In genomic region chr9:8899616-8900202, GRCm38 (mm10) we compare ENCODE assay signal across 9 mouse cellular contexts. TPM values are rescaled to one million over a fixed set of nuclear protein-coding genes. Genes with fewer than 3 reads are reported as not detected.
DNase-seq lines count a peak whose midpoint lies in the region; ATAC-seq and TF ChIP-seq lines count a peak whose summit lies in the region.
"Had no signal": no experiment of that assay in that cellular context is flagged by ENCODE, and none has a peak within 500 bp of the region (broad histone marks: within the 10 kb centered on the region; RNA-seq: fewer than 3 reads in every experiment).

TSS of gene Pgr (plus strand) at chr9:8899833.

- TF ChIP-seq POLR2A in kidney, adult 2 months (IDR thresholded peaks at IDR 0.05; ENCODE audit: low read depth, low read length), result no peak

- H3K4me1 ChIP-seq in megakaryocyte, embryonic 14.5 days, result peaks cover 29% of the 10 kb centered on the region
- H3K4me1 ChIP-seq in embryonic facial prominence, embryonic 13.5 days, result peaks cover 24% of the 10 kb centered on the region
- H3K4me1 ChIP-seq in kidney, adult 2 months (ENCODE audit: control insufficient read depth, insufficient read depth, low read length), result no peaks in the 10 kb centered on the region
- peaks cover 17% of the 10 kb centered on the region for H3K4me1 ChIP-seq in limb, embryonic 12.5 days (replicated peaks)
- H3K4me1 ChIP-seq in neural tube, embryonic 13.5 days (replicated peaks), result peaks cover 23% of the 10 kb centered on the region

- no peak for ATAC-seq in megakaryocyte, adult 5-6 weeks (ENCODE audit: poor library complexity, severe bottlenecking)
- ATAC-seq in embryonic facial prominence, embryonic 13.5 days (ENCODE audit: insufficient number of reproducible peaks, insufficient read depth, low FRiP score, low TSS enrichment, low read depth), result no peak
- ATAC-seq in limb, embryonic 12.5 days (ENCODE audit: insufficient number of reproducible peaks, insufficient read depth, low FRiP score, low TSS enrichment, low read depth), result no peak
- ATAC-seq in neural tube, embryonic 13.5 days (ENCODE audit: low read depth), result 0 out of 2 replicates have a peak, but pooled peaks have one; percentile 43
- ATAC-seq in CD4-positive, CD25-positive, alpha-beta regulatory T cell, adult 4 months, result no peak

- no peaks in the 10 kb centered on the region for H3K36me3 ChIP-seq in megakaryocyte, embryonic 14.5 days (replicated peaks; ENCODE audit: low read length)
- H3K36me3 ChIP-seq in embryonic facial prominence, embryonic 13.5 days, result no peaks in the 10 kb centered on the region
- H3K36me3 ChIP-seq in kidney, adult 2 months (ENCODE audit: control insufficient read depth, insufficient read depth, low read length), result no peaks in the 10 kb centered on the region
- H3K36me3 ChIP-seq in limb, embryonic 12.5 days, result no peaks in the 10 kb centered on the region
- no peaks in the 10 kb centered on the region for H3K36me3 ChIP-seq in neural tube, embryonic 13.5 days

- H3K9ac ChIP-seq in embryonic facial prominence, embryonic 13.5 days, result 0 out of 2 replicates have a peak within 1 kb of the TSS, but pooled peaks have one; percentile 21
- peak within 1 kb of the TSS; percentile 52; the same call in 1 of the 2 replicates for H3K9ac ChIP-seq in limb, embryonic 12.5 days (replicated peaks)
- H3K9ac ChIP-seq in neural tube, embryonic 13.5 days, result peak within 1 kb of the TSS; percentile 72

- peak within 1 kb of the TSS; percentile 95 for H3K4me2 ChIP-seq in embryonic facial prominence, embryonic 13.5 days
- peak within 1 kb of the TSS; percentile 92 for H3K4me2 ChIP-seq in limb, embryonic 12.5 days
- peak within 1 kb of the TSS; percentile 95 for H3K4me2 ChIP-seq in neural tube, embryonic 13.5 days

- TF ChIP-seq CTCF in kidney, adult 2 months (conservative IDR thresholded peaks at IDR 0.05; ENCODE audit: insufficient read depth, insufficient read length, low read depth, low read length), result no peak

- peak within 1 kb of the TSS; percentile 86 for H3K4me3 ChIP-seq in megakaryocyte, embryonic 14.5 days (replicated peaks)
- H3K4me3 ChIP-seq in embryonic facial prominence, embryonic 13.5 days, result peak within 1 kb of the TSS; percentile 59
- H3K4me3 ChIP-seq in kidney, adult 2 months (ENCODE audit: insufficient read depth, low read depth, low read length), result peak within 1 kb of the TSS; percentile 53
- peak within 1 kb of the TSS; percentile 61 for H3K4me3 ChIP-seq in limb, embryonic 12.5 days (replicated peaks)
- peak within 1 kb of the TSS; percentile 63 for H3K4me3 ChIP-seq in neural tube, embryonic 13.5 days

- peak; percentile 28 for DNase-seq in kidney, adult 2 months
- DNase-seq in gastrocnemius, adult 18-20 months (ENCODE audit: low spot score), result no peak

- WGBS in embryonic facial prominence, embryonic 13.5 days, result 2% methylated on average over 16 of the region's 16 CpGs
- under 1% methylated on average over 16 of the region's 16 CpGs for WGBS in kidney, adult 2 months
- WGBS in limb, embryonic 12.5 days, result 2% methylated on average over 16 of the region's 16 CpGs
- WGBS in neural tube, embryonic 13.5 days, result 1% methylated on average over 16 of the region's 16 CpGs

- H3K27me3 ChIP-seq in megakaryocyte, embryonic 14.5 days (replicated peaks), result peaks cover 70% of the 10 kb centered on the region
- peaks cover 60% of the 10 kb centered on the region for H3K27me3 ChIP-seq in embryonic facial prominence, embryonic 13.5 days
- no peaks in the 10 kb centered on the region for H3K27me3 ChIP-seq in kidney, adult 2 months (replicated peaks; ENCODE audit: control insufficient read depth, insufficient read depth, low read length)
- peaks cover 59% of the 10 kb centered on the region for H3K27me3 ChIP-seq in limb, embryonic 12.5 days
- peaks cover 59% of the 10 kb centered on the region for H3K27me3 ChIP-seq in neural tube, embryonic 13.5 days

- no peak within 1 kb of the TSS for H3K27ac ChIP-seq in embryonic facial prominence, embryonic 13.5 days
- no peak within 1 kb of the TSS for H3K27ac ChIP-seq in kidney, adult 2 months (ENCODE audit: insufficient read depth, low read depth, low read length)
- H3K27ac ChIP-seq in limb, embryonic 12.5 days, result no peak within 1 kb of the TSS
- H3K27ac ChIP-seq in neural tube, embryonic 13.5 days (replicated peaks), result no peak within 1 kb of the TSS
- H3K27ac ChIP-seq: macrophage had no signal

- peaks cover 14% of the 10 kb centered on the region; the same call in 1 of the 2 replicates for H3K9me3 ChIP-seq in megakaryocyte, embryonic 14.5 days
- H3K9me3 ChIP-seq in embryonic facial prominence, embryonic 13.5 days, result no peaks in the 10 kb centered on the region
- no peaks in the 10 kb centered on the region for H3K9me3 ChIP-seq in limb, embryonic 12.5 days
- no peaks in the 10 kb centered on the region for H3K9me3 ChIP-seq in neural tube, embryonic 13.5 days

RNA-seq across cellular contexts. Expression of gene Pgr, which starts in this region (rescaled TPM):
- not detected in 2 replicates for polyA plus RNA-seq in megakaryocyte, embryonic 14.5 days (2012; ENCODE audit: insufficient read depth, low replicate concordance)
- not detected in 2 replicates for total RNA-seq in megakaryocyte, adult 5-6 weeks (2015)
- not detected in 2 replicates for total RNA-seq in megakaryocyte, adult 5-6 weeks (2017)
- polyA plus RNA-seq in embryonic facial prominence, embryonic 13.5 days (2015; fragmentation: Nextera tagmentation; extraction: Ambion mirVana), result 0.22 and 0.33 TPM in 2 replicates
- polyA plus RNA-seq in kidney, adult 2 months (2012; rRNA removed), result 0.41 and 0.58 TPM in 2 replicates
- polyA plus RNA-seq in limb, embryonic 12.5 days (2016; fragmentation: Nextera tagmentation; extraction: Ambion mirVana), result 0.31 and 0.46 TPM in 2 replicates
- polyA plus RNA-seq in neural tube, embryonic 13.5 days (2015; fragmentation: Nextera tagmentation; extraction: Ambion mirVana), result 1.3 and 1.7 TPM in 2 replicates
- total RNA-seq in gastrocnemius, adult 18-20 months (2021), result not detected
- polyA plus RNA-seq in CD4-positive, CD25-positive, alpha-beta regulatory T cell, adult 4 months (2017; shearing (Covaris generic)), result not detected

Comparison
In these comparisons a context has a peak if more than half of its experiments do, and no peak if none do; other contexts are left out.
1. Peak in DNase-seq and H3K4me3 ChIP-seq in kidney, adult 2 months; RNA of the gene not detected or under 1 TPM.
2. H3K9ac ChIP-seq: peak in every context shown above with its lines; median percentile 72 in neural tube, embryonic 13.5 days; 52 in limb, embryonic 12.5 days; 21 in embryonic facial prominence, embryonic 13.5 days.